Mouse (Mus musculus) neural tube, embryonic 10.5 days (tissue): ENCODE measurements around the gene Tmem233.
A peak's percentile ranks its signal among the peaks of the same experiment; 100 is the strongest.

Source experiments
- DNase-seq: peaks from one replicate; pipeline ENCODE4 v3.0.0-alpha.2; 2017; ENCODE audit warnings: low spot score; ENCODE audit errors: extremely low spot score

Gene Tmem233

GRCm38 (mm10) chr5:116083081-116083480, at the start of gene Tmem233:
Gene Tmem233 (minus strand): TSS chr5:116083244.
- DNase-seq, result no peak

GRCm38 (mm10) chr5:116123344-116123743, 40.3 kb upstream of the Tmem233 start:
- peak; percentile 81 for DNase-seq

- peak; percentile 55 for DNase-seq
These were observed 33.5 kb upstream of the Tmem233 start for GRCm38 (mm10) chr5:116116567-116116966.

GRCm38 (mm10) chr5:116116110-116116509, 33.1 kb upstream of the Tmem233 start:
- no peak for DNase-seq

- DNase-seq, result no peak
These were observed 32.2 kb upstream of the Tmem233 start for GRCm38 (mm10) chr5:116115071-116115834.

DNA sequence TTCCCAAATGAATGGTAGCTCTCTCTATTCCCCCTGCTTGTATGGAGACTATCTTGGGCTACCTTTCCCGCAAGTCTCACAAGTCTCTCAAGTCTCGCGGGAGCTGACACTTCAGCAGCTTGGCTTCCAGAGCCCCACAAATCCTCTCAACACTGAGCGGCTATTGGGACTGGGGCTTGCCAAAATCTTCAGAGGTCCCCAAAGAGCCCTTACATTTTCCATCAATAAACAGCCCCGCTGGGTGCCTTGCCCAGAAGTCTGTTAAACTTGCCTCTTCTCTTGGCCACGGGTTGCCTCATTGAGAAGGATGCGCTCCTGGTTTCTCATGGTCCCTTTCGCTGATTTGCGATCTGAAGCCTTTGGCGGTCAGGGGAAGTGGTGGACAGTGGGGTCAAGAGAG, 25.6 kb upstream of the Tmem233 start:
- no peak for DNase-seq

GRCm38 (mm10) chr5:116084231-116084630, 1.2 kb upstream of the Tmem233 start:
- DNase-seq, result no peak

GRCm38 (mm10) chr5:116082241-116082900, 673 bp downstream of the Tmem233 start:
- no peak for DNase-seq

DNA sequence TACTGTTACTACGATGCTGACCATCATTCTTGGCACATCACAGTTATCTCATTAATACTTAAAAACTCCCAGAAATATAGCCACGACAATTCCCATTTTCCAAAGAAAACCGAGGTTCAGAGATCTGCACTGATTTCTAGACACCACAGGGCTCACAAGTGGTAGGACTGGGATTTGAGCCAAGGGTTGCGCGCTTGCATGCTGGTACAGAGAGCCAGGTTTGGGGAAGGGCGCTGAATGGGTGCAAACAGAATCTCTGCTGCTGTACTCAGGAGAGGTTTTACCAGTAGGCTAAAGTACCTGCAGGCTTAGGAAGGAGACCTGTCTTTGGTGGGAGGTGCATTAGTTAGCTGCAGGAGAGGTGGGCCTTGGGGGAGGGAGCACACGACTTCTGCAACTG, 1.4 kb downstream of the Tmem233 start:
- no peak for DNase-seq

- DNase-seq, result no peak
These were observed 2.3 kb downstream of the Tmem233 start for GRCm38 (mm10) chr5:116080736-116081135.

DNA sequence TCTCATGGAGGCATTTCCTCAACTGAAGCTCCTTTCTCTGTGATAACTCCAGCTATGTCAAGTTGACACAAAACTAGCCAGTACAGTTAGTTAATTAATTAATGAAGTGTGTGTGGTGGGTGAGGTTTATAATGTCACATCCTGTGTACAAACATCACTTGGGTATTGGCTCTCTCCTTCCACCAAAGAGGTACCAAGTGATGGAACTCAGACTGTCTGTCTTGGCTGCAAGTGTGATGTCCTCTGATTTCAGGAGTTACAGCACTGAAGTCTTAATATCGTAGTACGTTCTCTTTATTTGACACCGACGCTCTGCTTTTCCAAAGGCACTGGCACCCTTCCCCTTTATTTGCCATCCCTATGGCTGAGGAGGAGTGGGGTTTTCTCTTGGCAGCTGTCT, 13.4 kb downstream of the Tmem233 start:
- DNase-seq, result no peak

DNA sequence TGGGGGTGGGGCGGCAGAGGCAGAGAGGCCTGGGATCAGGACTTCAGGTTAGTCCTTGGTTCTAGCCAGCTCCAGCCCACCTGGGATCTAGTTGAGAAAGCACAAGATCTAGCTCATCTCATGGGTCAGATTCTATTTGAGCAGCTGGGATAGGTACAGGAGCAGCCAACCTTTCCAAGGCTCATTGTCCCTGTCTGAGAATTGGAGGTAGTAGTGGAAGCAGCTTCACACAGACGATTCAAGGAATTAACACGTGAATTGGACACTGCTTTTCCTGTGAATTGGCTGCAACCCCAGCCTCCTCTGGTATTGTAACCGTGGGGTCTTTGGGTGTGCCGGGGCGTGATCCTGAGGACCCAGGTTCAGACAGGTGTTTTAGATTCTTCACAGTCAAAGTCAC, 30.2 kb downstream of the Tmem233 start:
- DNase-seq, result no peak

GRCm38 (mm10) chr5:116052171-116052570, 30.9 kb downstream of the Tmem233 start:
- no peak for DNase-seq

GRCm38 (mm10) chr5:116049821-116050220, 33.2 kb downstream of the Tmem233 start:
- no peak for DNase-seq

- DNase-seq, result no peak
These were observed 34.7 kb downstream of the Tmem233 start for GRCm38 (mm10) chr5:116048321-116048720.

DNA sequence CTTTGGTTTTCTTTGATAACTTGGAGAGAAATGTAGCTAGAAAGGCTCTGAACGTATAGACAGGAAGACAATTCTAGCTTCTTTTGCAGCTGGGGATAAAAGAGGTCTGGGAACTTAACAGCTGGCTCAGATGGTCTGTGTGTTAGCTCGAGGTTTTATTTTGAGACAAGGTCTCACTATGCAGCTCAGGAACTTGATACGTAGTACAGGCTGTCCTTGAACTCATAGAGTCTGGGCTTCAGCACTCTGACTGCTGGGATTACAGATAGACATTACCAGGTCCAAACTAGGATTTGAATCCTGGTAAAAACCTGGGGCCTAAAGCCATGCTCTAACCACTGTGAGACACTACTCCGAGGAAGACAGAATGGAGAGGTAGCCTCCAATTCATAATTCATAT, 36.8 kb downstream of the Tmem233 start:
- no peak for DNase-seq

DNA sequence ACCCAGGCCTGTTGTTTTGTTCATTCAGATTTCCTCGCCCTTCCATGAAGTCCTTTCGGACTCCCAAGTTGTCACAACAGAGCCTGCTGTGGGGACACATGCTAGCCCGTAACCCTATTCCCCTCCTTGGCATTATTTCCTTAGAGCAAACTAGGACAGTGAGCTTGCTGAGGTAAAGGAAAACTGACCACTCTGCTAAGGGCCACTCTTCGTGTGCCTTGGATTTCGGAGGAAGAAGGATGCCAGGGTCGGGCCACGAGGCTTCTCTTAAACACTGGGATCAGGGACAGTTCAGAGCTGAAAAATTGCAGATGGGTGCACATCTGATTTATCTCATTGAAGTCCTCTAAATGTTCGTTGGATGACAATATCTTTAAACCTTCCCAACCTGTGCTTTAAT, 37.5 kb downstream of the Tmem233 start:
- DNase-seq, result no peak

GRCm38 (mm10) chr5:116042241-116042640, 40.8 kb downstream of the Tmem233 start:
- no peak for DNase-seq

DNA sequence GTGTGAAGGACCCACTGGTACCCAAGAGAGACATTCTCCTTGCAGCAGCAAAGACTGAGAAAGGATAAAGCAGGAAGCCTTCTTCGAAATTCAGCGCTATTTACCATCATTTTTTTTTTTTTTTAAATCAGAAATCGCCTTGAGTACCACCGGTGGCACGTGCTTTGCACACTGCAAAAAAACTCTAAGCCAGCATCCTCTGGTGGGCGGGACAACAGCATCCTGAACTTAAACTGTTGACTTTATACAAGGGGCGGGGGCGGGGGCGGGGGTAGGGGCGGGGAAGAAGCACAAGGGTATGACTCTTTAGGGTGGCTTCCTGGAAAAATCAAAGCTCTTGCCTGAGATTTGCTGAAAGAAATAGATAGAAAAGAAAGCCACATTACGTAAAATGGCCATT, 43.3 kb downstream of the Tmem233 start:
- DNase-seq, result no peak

DNA sequence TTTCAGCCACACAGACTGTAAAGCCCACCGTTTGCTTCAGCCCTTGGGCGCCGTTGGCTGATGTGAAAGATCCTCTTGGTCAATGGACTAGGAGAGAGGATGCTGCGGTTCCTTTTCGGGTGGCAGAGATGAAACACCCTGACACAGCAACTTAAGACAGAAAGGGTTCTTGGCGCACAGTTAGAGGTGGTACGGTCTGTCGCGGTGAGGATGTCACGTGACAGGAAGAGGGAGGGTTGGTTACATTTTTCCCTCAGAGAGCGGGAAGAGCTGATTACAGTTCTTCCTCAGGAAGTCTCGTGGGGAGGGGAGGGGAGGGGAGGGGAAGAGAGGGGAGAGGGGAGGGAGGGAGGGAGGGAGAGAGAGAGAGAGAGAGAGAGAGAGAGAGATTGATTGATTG, 45.3 kb downstream of the Tmem233 start:
- DNase-seq, result no peak

DNA sequence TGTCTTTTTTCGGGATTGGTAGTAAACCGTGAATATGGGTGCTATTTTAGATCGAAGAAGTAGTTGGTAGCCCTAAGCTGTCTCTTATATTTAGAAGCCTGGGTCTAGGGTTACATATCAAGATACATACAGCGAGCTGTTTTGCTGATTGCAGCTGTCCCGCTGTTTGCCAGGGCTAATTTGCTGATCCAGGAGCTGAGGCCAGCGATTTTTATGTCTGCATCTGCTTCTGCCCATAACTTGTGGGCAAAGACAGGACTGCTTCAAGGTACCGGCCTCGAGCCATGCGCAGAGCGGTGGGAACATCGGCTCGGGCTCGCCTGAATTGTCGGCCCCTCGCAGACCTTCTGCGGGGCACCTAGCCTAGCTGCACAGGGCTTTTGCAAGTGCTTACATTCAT, 46.6 kb downstream of the Tmem233 start:
- no peak for DNase-seq

DNA sequence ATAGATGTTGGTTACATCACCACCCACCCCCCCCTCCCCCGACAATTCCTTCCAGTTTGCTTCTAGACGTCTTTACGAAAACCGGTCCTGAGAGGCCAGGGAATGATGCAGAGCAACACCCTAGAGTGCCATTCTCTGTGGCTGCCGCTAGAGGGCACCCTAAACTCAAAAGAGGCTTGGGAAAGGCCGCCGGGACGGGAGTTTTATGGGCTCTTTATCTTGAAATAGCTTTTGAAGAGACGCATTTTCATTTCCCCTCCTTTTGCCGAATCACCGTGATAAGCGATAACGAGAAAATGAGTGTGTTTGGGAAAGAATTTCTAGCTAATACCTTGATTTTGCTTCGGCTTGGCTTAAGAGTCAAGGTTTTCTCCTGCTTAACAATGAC, 51.9 kb downstream of the Tmem233 start:
- peak; percentile 75 for DNase-seq

DNA sequence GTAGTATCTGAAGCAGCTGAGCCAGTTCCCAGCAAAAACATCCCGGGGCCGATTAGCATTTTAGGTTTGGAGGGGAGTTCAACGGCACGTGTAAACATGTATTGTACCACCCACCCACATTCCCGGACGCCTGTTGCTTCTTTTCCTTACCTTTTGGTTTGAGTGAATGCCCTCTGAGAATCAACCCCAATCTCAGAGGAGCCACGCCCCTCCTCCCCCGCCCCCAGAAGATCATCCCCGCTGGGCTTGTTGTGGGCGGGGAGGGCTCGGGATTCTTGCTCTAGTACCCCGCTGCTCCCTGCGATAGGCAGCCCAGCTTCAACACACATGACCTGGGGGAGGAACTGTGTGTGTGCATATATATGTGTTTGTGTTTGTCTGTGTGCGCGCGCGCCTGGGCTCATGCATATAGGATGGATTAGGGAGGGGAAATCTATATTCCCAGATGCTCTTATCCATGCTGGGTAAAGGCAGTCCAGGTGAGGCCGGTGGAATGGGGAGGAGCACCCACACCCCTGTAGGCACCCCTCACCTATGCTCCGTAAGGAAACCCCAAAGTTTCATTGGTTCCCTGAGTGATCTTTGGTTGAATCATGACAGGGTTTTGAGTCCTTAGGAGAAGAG, 52.4 kb downstream of the Tmem233 start:
- DNase-seq, result no peak
